Mouse (Mus musculus): Measurements from ENCODE around the gene Smyd4. TPM values are rescaled to one million over a fixed set of nuclear protein-coding genes. Genes with fewer than 3 reads are reported as not detected.

Smyd4 gene
- polyA plus RNA-seq, 1 experiment = 14.7 TPM

GRCm38 (mm10) chr11:75409679-75410575 is 61.7 kb downstream of the Smyd4 start:
- Histone ChIP-seq H3K79me3 (ENCODE audit: low read depth) (peaks cover 1% of the 10 kb centered on the region), H3ac (ENCODE audit: control insufficient read depth, insufficient read length, low read depth) (no peak overlapping the region), H3K36me3 (ENCODE audit: control insufficient read depth, insufficient read depth) (peaks cover 54% of the 10 kb centered on the region), H3K79me2 (ENCODE audit: control insufficient read depth, insufficient read depth) (peaks cover under 1% of the 10 kb centered on the region), H3K27me3 (ENCODE audit: control insufficient read depth, insufficient read depth, insufficient read length) (no peaks in the 10 kb centered on the region), H3K4me3 (ENCODE audit: insufficient read depth, poor library complexity, severe bottlenecking) (no peak overlapping the region)
- no peak for TF ChIP-seq MYOD1 (IDR thresholded peaks at IDR 0.05; ENCODE audit: control insufficient read depth, insufficient read length, low read depth)
- TF ChIP-seq MAX (IDR thresholded peaks at IDR 0.05) = no peak
- TF ChIP-seq CTCF (IDR thresholded peaks at IDR 0.05; ENCODE audit: control insufficient read depth, insufficient read depth, insufficient read length) = no peak
- no peak for TF ChIP-seq USF1 (IDR thresholded peaks at IDR 0.05; ENCODE audit: low read depth)
- TF ChIP-seq FOSL1 (IDR thresholded peaks at IDR 0.05; ENCODE audit: insufficient read depth, low read length, poor library complexity, severe bottlenecking) = no peak

- Histone ChIP-seq H3ac (ENCODE audit: control insufficient read depth, insufficient read length, low read depth) (no peak overlapping the region), H3K4me3 (ENCODE audit: insufficient read depth, poor library complexity, severe bottlenecking) (no peak overlapping the region), H3K79me2 (ENCODE audit: control insufficient read depth, insufficient read depth) (no peaks in the 10 kb centered on the region), H3K79me3 (ENCODE audit: low read depth) (no peaks in the 10 kb centered on the region), H3K36me3 (ENCODE audit: control insufficient read depth, insufficient read depth) (peaks cover 52% of the 10 kb centered on the region), H3K27me3 (ENCODE audit: control insufficient read depth, insufficient read depth, insufficient read length) (no peaks in the 10 kb centered on the region)
- no peak for TF ChIP-seq MAX (IDR thresholded peaks at IDR 0.05)
- no peak for TF ChIP-seq MYOG (IDR thresholded peaks at IDR 0.05; ENCODE audit: control insufficient read depth, extremely low read depth, insufficient read length)
- TF ChIP-seq CTCF (IDR thresholded peaks at IDR 0.05; ENCODE audit: control insufficient read depth, insufficient read depth, insufficient read length) = no peak
- no peak for TF ChIP-seq MYOD1 (IDR thresholded peaks at IDR 0.05; ENCODE audit: control insufficient read depth, insufficient read length, low read depth)
- no peak for TF ChIP-seq CEBPB (IDR thresholded peaks at IDR 0.05; ENCODE audit: low read depth)
These were observed 62.4 kb downstream of the Smyd4 start for GRCm38 (mm10) chr11:75410591-75410990.

GRCm38 (mm10) chr11:75415096-75415495 is 66.9 kb downstream of the Smyd4 start:
- TF ChIP-seq CEBPB (IDR thresholded peaks at IDR 0.05; ENCODE audit: low read depth) = no peak
- no peak for TF ChIP-seq MAX (IDR thresholded peaks at IDR 0.05)
- TF ChIP-seq MYOG (IDR thresholded peaks at IDR 0.05; ENCODE audit: control insufficient read depth, extremely low read depth, insufficient read length) = no peak
- TF ChIP-seq FOSL1 (IDR thresholded peaks at IDR 0.05; ENCODE audit: insufficient read depth, low read length, poor library complexity, severe bottlenecking) = no peak
- TF ChIP-seq USF1 (IDR thresholded peaks at IDR 0.05; ENCODE audit: low read depth) = no peak
- no peak for TF ChIP-seq CTCF (IDR thresholded peaks at IDR 0.05; ENCODE audit: control insufficient read depth, insufficient read depth, insufficient read length)
- TF ChIP-seq MYOD1 (IDR thresholded peaks at IDR 0.05; ENCODE audit: control insufficient read depth, insufficient read length, low read depth) = no peak
- no peak overlapping the region for H3ac ChIP-seq (ENCODE audit: control insufficient read depth, insufficient read length, low read depth)
- H3K4me3 ChIP-seq (ENCODE audit: insufficient read depth, poor library complexity, severe bottlenecking) = no peak overlapping the region
- no peaks in the 10 kb centered on the region for H3K27me3 ChIP-seq (ENCODE audit: control insufficient read depth, insufficient read depth, insufficient read length)
- peaks cover 10% of the 10 kb centered on the region for H3K79me3 ChIP-seq (ENCODE audit: low read depth)
- H3K36me3 ChIP-seq (ENCODE audit: control insufficient read depth, insufficient read depth) = peaks cover 58% of the 10 kb centered on the region
- H3K79me2 ChIP-seq (ENCODE audit: control insufficient read depth, insufficient read depth) = peaks cover 23% of the 10 kb centered on the region

GRCm38 (mm10) chr11:75415994-75416393 is 67.8 kb downstream of the Smyd4 start:
- peaks cover 50% of the 10 kb centered on the region for H3K36me3 ChIP-seq (ENCODE audit: control insufficient read depth, insufficient read depth)
- peaks cover 32% of the 10 kb centered on the region for H3K79me2 ChIP-seq (ENCODE audit: control insufficient read depth, insufficient read depth)
- no peaks in the 10 kb centered on the region for H3K27me3 ChIP-seq (ENCODE audit: control insufficient read depth, insufficient read depth, insufficient read length)
- H3ac ChIP-seq (ENCODE audit: control insufficient read depth, insufficient read length, low read depth) = no peak overlapping the region
- H3K79me3 ChIP-seq (ENCODE audit: low read depth) = peaks cover 19% of the 10 kb centered on the region
- no peak for TF ChIP-seq CEBPB (IDR thresholded peaks at IDR 0.05; ENCODE audit: low read depth)
- TF ChIP-seq FOSL1 (IDR thresholded peaks at IDR 0.05; ENCODE audit: insufficient read depth, low read length, poor library complexity, severe bottlenecking) = no peak
- TF ChIP-seq USF1 (IDR thresholded peaks at IDR 0.05; ENCODE audit: low read depth) = no peak
- TF ChIP-seq MAX (IDR thresholded peaks at IDR 0.05) = no peak
- no peak for TF ChIP-seq MYOG (IDR thresholded peaks at IDR 0.05; ENCODE audit: control insufficient read depth, extremely low read depth, insufficient read length)
- TF ChIP-seq CTCF (IDR thresholded peaks at IDR 0.05; ENCODE audit: control insufficient read depth, insufficient read depth, insufficient read length) = no peak
- TF ChIP-seq MYOD1 (IDR thresholded peaks at IDR 0.05; ENCODE audit: control insufficient read depth, insufficient read length, low read depth) = no peak
- no peak overlapping the region for H3K4me3 ChIP-seq (ENCODE audit: insufficient read depth, poor library complexity, severe bottlenecking)

- H3K27me3 ChIP-seq (ENCODE audit: control insufficient read depth, insufficient read depth, insufficient read length) = no peaks in the 10 kb centered on the region
- peaks cover 25% of the 10 kb centered on the region for H3K79me3 ChIP-seq (ENCODE audit: low read depth)
- H3K36me3 ChIP-seq (ENCODE audit: control insufficient read depth, insufficient read depth) = peaks cover 17% of the 10 kb centered on the region
- no peak overlapping the region for H3K4me3 ChIP-seq (ENCODE audit: insufficient read depth, poor library complexity, severe bottlenecking)
- no peak overlapping the region for H3ac ChIP-seq (ENCODE audit: control insufficient read depth, insufficient read length, low read depth)
- H3K79me2 ChIP-seq (ENCODE audit: control insufficient read depth, insufficient read depth) = peaks cover 47% of the 10 kb centered on the region
- TF ChIP-seq CEBPB (IDR thresholded peaks at IDR 0.05; ENCODE audit: low read depth) = no peak
- no peak for TF ChIP-seq MYOG (IDR thresholded peaks at IDR 0.05; ENCODE audit: control insufficient read depth, extremely low read depth, insufficient read length)
- TF ChIP-seq MAX (IDR thresholded peaks at IDR 0.05) = no peak
These were observed 71.8 kb downstream of the Smyd4 start for GRCm38 (mm10) chr11:75420037-75420436.
